Comparison of ENCODE assay signal across 24 mouse cellular contexts in the genomic region with DNA sequence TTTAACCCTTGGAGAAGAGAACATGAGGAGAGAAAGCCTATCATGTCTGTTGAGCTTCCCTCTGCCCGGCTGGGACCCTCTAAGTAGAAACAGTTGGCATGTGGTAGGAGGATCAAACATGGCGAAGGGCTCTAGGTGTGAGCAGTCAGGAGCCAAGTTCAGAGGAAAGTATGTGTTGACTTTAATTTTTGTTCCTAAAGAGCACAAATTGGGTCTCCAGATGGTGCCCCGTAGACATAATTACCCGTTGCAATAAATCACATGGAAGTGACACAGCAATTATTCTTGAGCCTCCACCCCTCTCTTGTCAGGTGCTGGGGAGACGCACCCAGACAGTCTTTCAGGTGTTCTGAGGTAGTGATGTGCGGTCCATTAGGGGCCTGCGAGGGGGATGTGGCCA.
"Had no signal": no experiment of that assay in that cellular context is flagged by ENCODE, and none has a peak within 500 bp of the region (broad histone marks: within the 10 kb centered on the region; RNA-seq: fewer than 3 reads in every experiment).

No protein-coding gene starts in this region.

- ATAC-seq: liver, embryonic 12.5 days; midbrain, embryonic 15.5 days had no signal

- H3K27ac ChIP-seq: kidney, postnatal 0 days; layer of hippocampus, adult 2 months; left cerebral cortex, adult 2 months; limb, embryonic 13.5 days; liver, embryonic 12.5 days; liver, embryonic 15.5 days; lung, embryonic 15.5 days; midbrain, embryonic 10.5 days; midbrain, embryonic 15.5 days; neural tube, embryonic 13.5 days had no signal

- H3K9ac ChIP-seq: limb, embryonic 13.5 days; liver, embryonic 12.5 days; liver, embryonic 15.5 days; lung, embryonic 15.5 days; midbrain, embryonic 15.5 days; neural tube, embryonic 13.5 days had no signal

- H3K36me3 ChIP-seq: limb, embryonic 13.5 days; liver, embryonic 12.5 days; liver, embryonic 15.5 days; lung, embryonic 15.5 days; midbrain, embryonic 10.5 days; midbrain, embryonic 15.5 days; neural tube, embryonic 13.5 days had no signal

- DNase-seq: kidney, adult 18-20 months; kidney, adult 9 months; kidney, postnatal 25 days; layer of hippocampus, adult 9-11 months; liver; lung, adult 18-20 months; lung, postnatal 10 days; lung, postnatal 36 days; retina, postnatal 1 day; right cerebral cortex, postnatal 25 days; spleen, adult 18-20 months; thymus, adult 18-20 months; thymus, postnatal 36 days had no signal

- H3K9me3 ChIP-seq: limb, embryonic 13.5 days; liver, embryonic 12.5 days; liver, embryonic 15.5 days; lung, embryonic 15.5 days; megakaryocyte, embryonic 14.5 days; midbrain, embryonic 10.5 days; midbrain, embryonic 15.5 days; neural tube, embryonic 13.5 days had no signal

- H3K4me3 ChIP-seq: layer of hippocampus, adult 2 months; left cerebral cortex, adult 2 months; limb, embryonic 13.5 days; liver, embryonic 12.5 days; liver, embryonic 15.5 days; lung, embryonic 15.5 days; megakaryocyte, embryonic 14.5 days; midbrain, embryonic 10.5 days; midbrain, embryonic 15.5 days; neural tube, embryonic 13.5 days had no signal

- H3K4me2 ChIP-seq: limb, embryonic 13.5 days; liver, embryonic 12.5 days; liver, embryonic 15.5 days; lung, embryonic 15.5 days; midbrain, embryonic 15.5 days; neural tube, embryonic 13.5 days had no signal

- H3K4me1 ChIP-seq: liver, embryonic 12.5 days; liver, embryonic 15.5 days; lung, embryonic 15.5 days; midbrain, embryonic 10.5 days; midbrain, embryonic 15.5 days; neural tube, embryonic 13.5 days had no signal

- H3K27me3 ChIP-seq: limb, embryonic 13.5 days; liver, embryonic 12.5 days; liver, embryonic 15.5 days; lung, embryonic 15.5 days; midbrain, embryonic 15.5 days; neural tube, embryonic 13.5 days had no signal
